Mouse (Mus musculus): Measurements from ENCODE around the gene Xk. TPM values are rescaled to one million over a fixed set of nuclear protein-coding genes. Genes with fewer than 3 reads are reported as not detected.
"Not testable (repeated sequence)": the region's sequence is repeated elsewhere in the genome, so short reads cannot be mapped to it uniquely, and the experiment has no call there.

Gene Xk
- total RNA-seq (2021) = 10 to 100 TPM; 14.4 to 15.2 TPM
- long read RNA-seq, experiment 1, full-length matches to known transcripts = 9 of 11 reads
- long read RNA-seq, experiment 1, partial matches to known transcripts = 0 of 11 reads
- long read RNA-seq, experiment 1, other reads (novel, unspliced or antisense) = 2 of 11 reads
- long read RNA-seq, experiment 2, full-length matches to known transcripts = 6 of 8 reads
- long read RNA-seq, experiment 2, partial matches to known transcripts = 2 of 8 reads
- long read RNA-seq, experiment 2, other reads (novel, unspliced or antisense) = 0 of 8 reads

- DNase-seq (ENCODE audit: low spot score in 2 of 2) = peak; percentile 31 to 37
These were observed at the start of gene Xk for GRCm38 (mm10) chrX:9272460-9273361. TSS of gene Xk (plus strand) at chrX:9272756.

- DNase-seq (ENCODE audit: low spot score in 2 of 2) = no peak
These were observed 45.5 kb upstream of the Xk start for GRCm38 (mm10) chrX:9227105-9227504.

DNA sequence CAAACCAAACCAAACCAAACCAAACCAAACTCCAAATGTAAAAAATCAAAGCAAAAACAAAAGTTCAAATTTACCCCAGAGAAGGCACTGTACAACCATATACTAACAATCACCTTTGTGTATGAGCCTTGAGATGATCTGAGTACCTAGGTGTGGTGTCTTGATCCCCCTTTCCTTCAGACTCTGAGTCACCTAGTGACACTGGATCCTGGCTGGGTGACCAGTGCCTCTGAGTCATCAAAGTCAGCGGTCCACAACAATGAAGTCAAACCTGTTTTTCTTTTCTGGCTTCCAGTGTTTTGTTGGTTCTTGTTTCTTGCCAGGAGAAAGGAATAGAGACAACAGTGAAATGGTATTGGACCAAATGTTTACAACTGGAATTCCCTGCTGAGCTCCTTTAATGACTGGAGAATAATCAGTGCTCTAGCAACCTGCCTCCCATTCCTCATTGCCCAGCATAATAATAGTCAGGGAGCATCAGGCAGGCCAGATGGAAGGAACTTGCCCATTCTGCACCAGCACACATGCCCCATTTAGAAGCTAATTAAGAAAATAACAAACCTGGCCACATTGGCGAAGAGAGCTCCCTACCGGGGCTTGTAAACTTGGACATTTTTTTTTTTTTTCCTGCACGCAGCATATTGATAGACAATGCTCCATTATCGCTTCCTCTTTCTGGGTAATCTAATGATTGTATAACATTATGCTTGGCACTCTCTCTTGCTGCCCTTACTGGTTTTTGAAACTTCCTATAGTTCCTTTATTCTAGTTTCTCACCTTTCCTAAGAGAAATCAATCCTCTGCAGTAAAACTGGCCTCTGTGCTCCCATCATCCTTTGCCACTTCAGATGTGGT is 31.6 kb upstream of the Xk start:
- DNase-seq (ENCODE audit: low spot score in 2 of 2) = no peak

GRCm38 (mm10) chrX:9243381-9243864 is 29.1 kb upstream of the Xk start:
- DNase-seq (ENCODE audit: low spot score in 2 of 2) = no peak

GRCm38 (mm10) chrX:9244603-9245336 is 27.8 kb upstream of the Xk start:
- no peak for DNase-seq (ENCODE audit: low spot score in 2 of 2)

- no peak for DNase-seq (ENCODE audit: low spot score in 2 of 2)
These were observed 23.6 kb upstream of the Xk start for GRCm38 (mm10) chrX:9248911-9249310.

DNA sequence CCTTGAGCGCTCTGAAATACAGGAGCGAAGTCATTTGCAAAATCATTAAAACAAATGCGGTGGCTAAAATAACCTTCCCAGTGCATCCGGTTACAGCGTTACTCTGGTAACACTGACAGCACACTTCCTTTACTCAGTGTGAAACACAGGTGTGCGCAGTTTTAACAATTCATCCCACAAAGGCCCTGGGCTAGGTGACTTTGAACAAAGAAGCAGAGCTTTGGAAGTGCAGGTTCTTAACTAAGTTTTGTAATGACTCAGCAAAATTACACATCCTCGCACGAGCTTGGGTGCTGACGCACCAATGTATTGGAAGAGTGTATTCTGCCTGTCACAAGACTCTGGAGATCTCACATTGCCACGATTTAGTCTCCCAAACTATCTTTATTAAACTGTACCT is 18.6 kb upstream of the Xk start:
- DNase-seq (ENCODE audit: low spot score in 2 of 2) = no peak

DNA sequence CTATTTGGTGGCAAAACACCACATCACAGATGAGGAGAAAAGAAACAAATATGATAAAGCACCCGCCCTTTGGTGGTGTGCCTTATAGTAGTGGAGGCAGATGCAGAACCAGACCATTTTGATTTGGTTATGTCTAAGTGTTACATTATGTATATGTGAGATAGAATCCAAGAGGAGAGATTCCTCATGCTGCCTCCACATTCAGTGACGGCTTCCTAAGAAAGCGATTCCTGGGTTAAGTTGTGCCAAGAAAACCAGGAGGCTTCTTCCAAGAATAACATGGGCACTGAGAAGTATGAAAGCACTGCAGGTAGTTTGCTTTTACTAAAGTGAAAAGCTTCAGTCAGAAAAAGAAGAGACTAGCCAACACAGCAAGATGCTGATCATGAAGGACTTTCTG is 17.7 kb upstream of the Xk start:
- DNase-seq (ENCODE audit: low spot score in 2 of 2) = no peak

DNA sequence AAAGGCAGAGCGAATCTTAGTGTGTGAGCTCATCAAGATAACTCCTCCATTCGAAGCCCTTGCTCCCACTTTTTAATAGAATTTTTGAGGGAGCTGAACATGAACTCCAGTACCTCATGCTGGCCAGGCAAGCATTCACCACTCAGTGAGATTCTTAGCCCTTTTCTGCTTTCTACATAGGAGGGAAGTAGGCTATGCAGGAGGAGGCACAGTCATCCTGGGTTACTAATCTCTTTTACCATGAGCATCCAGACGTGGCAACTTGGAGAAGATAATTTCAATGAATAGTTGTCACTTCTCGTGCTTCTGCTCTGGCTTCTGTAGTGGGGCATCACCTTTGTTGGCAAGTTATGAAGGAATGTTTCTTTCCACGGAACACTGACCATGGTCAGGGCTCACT is 15.8 kb upstream of the Xk start, which contains the start of gene Gm14862:
Gene Gm14862 (minus strand): TSS at position 134 of the 400 bp plus-strand sequence.
- no peak for DNase-seq (ENCODE audit: low spot score in 2 of 2)

- no peak for DNase-seq (ENCODE audit: low spot score in 2 of 2)
These were observed 14.7 kb upstream of the Xk start for GRCm38 (mm10) chrX:9257831-9258230.

- DNase-seq (ENCODE audit: low spot score in 2 of 2) = no peak
These were observed 13.3 kb upstream of the Xk start for GRCm38 (mm10) chrX:9259267-9259666.

GRCm38 (mm10) chrX:9271112-9271511 is 1.4 kb upstream of the Xk start:
- DNase-seq (ENCODE audit: low spot score in 2 of 2) = no peak

DNA sequence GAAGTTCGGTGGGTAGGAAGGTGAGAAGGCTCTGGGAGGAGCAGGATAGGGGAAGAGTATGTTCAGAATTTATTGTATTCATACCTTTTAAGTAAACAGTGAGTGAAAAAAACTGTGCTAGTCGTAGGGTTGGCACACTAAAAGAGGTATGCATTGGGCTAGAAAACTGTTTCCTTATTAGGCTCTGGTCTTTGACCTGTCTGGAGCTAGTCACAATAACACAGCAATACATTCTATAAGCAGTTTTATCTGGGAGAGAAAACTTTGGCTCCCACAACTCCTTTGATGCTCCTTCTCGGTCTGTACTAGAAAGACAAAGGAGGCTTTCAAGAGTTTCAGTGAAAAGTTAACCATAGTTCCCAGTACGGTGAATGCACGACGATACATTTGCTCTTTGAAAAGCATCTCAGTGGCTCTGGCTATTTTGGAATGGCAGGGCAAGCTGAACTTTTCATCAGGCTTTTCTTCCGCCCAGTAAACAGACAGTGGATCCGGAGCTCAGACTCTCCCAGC is 553 bp upstream of the Xk start:
- no peak for DNase-seq (ENCODE audit: low spot score in 2 of 2)

DNA sequence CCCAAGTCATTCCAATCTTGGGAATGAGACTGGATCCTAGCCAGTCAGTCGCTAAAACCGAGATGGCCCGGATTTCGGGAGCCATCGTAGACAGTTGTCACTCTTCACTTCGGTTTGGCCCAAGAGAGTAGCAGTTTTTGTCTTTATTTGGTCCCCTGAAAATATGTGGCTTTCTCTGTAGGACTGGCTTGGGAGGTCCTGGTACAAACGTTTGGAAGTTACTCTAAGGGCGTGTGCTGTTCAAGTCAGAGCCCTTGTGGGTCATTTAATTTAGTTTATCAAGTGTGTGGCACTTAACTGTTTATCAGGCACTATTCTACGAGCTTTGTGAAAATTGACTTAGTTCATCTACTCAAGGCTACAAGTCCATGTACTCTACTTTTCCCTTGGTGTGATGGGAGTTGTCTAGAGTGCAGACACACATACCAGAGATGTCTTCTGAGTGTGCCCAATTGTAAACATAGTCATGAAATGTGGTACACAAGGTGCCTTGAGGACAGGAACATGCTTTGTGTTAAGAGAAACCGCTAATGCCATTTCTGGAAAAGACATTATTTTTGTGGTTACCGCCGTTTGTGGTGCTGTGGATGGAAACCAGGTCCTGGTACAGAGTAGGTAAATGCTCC is 934 bp downstream of the Xk start:
- no peak for DNase-seq (ENCODE audit: low spot score in 2 of 2)

DNA sequence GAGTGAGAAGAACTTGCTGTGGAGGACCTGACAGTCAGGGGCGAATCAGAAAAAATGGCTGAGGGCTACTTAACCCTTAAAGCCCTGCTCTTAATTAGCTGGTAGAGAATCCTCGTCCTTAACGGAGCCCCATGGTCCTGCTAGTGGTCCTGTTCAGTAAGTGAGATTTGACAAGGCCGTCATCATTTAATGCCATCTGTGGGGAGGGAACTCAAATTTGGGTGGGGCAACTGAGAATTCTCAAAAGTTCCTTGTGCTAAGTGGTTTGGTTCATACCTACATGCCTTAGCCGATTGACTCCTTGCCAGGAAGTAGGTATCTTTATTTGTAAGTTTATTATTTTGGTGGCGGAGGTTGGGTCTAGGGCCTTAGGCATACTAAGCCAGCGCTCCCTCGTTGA is 1.8 kb downstream of the Xk start:
- DNase-seq (ENCODE audit: low spot score in 2 of 2) = no peak

GRCm38 (mm10) chrX:9283464-9283863 is 10.9 kb downstream of the Xk start, which contains the start of gene H2al1m:
TSS of gene H2al1m (plus strand) at chrX:9283764.
- DNase-seq (ENCODE audit: low spot score in 2 of 2) = not testable (repeated sequence)

DNA sequence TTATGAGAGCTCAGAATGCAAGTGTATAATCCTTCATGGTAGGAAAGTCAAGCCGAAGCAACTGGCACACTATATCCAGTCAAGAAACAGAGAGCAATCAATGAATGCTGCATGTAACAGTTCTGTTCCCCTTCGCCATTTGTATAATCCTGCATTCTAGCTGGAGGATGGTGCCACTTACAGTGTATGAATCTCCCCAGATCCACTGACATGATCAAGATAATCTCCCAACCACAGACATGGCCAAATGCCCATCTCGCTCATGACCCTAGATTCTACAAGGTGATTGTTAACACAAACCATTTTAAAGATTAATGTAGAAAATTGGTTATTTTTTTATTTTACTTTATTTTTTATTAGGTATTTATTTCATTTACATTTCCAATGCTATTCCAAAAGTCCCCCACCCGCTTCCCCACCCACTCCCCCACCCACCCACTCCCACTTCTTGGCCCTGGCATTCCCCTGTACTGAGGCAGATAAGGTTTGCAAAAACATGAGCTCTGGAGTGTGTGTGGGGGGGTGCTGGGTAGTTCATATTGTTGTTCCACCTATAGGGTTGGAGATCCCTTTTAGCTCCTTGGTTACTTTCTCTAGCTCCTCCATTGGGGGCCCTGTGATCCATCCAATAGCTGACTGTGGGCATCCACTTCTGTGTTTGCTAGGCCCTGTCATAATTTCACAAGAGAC is 20.7 kb downstream of the Xk start:
- DNase-seq (ENCODE audit: low spot score in 2 of 2) = not testable (repeated sequence)

GRCm38 (mm10) chrX:9298413-9298864 is 25.9 kb downstream of the Xk start:
- DNase-seq (ENCODE audit: low spot score in 2 of 2) = no peak

- no peak for DNase-seq (ENCODE audit: low spot score in 2 of 2)
These were observed 30.2 kb downstream of the Xk start for GRCm38 (mm10) chrX:9302791-9303190.

Measured in left cerebral cortex, adult 18-20 months (tissue).